Mouse (Mus musculus) spleen, adult 2 months (tissue): ENCODE data around the gene Slmap.

Experiments
- CTCF ChIP-seq: fragments of 200-500 bp; IDR thresholded peaks from 2 replicates; pipeline ENCODE4 v1.5.1; 2011; ENCODE audit warnings: mild to moderate bottlenecking, inconsistent platforms; ENCODE audit not compliant: insufficient read depth, insufficient read length, insufficient replicate concordance; ENCODE audit errors: extremely low read depth
- POLR2A ChIP-seq: fragments of 200-500 bp; IDR thresholded peaks from 2 replicates; pipeline ENCODE4 v1.6.1; 2011; ENCODE audit warnings: low read depth, low read length, inconsistent platforms

DNA sequence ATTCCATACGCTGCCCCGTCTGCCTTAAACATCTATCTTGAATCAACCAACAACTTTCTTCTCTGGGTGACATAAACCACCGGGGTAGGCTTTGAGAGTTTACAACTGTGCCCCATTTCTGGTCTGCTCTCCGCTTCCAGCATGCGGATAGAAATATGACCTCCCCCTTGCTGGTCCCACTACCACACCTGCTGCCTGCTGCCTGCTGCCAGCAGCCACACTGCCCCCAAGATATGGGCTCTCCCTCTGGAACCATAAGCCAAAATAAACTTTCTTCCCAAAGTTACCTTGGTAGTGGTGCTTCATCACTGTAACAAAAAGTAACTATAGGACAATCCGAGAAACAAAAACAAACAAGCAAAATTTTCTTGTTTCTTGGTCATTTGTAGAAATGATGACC, 26.6 kb downstream of the Slmap start:
- TF ChIP-seq CTCF (no peak), POLR2A (no peak)
